Mouse (Mus musculus): Measurements from ENCODE around the gene Prrc2c. TPM values are rescaled to one million over a fixed set of nuclear protein-coding genes. Genes with fewer than 3 reads are reported as not detected.

Gene Prrc2c
- polyA plus RNA-seq, 1 experiment, result 35.2 TPM

GRCm38 (mm10) chr1:162623895-162624294 is 116.5 kb downstream of the Prrc2c start:
- no peaks in the 10 kb centered on the region for H3K27me3 ChIP-seq (ENCODE audit: control insufficient read depth, insufficient read depth, insufficient read length)
- H3ac ChIP-seq (ENCODE audit: control insufficient read depth, insufficient read length, low read depth), result no peak overlapping the region
- no peaks in the 10 kb centered on the region for H3K36me3 ChIP-seq (ENCODE audit: control insufficient read depth, insufficient read depth)
- TF ChIP-seq USF1 (IDR thresholded peaks at IDR 0.05; ENCODE audit: low read depth) (no peak), FOSL1 (IDR thresholded peaks at IDR 0.05; ENCODE audit: insufficient read depth, low read length, poor library complexity, severe bottlenecking) (no peak), MYOD1 (IDR thresholded peaks at IDR 0.05; ENCODE audit: control insufficient read depth, insufficient read length, low read depth) (no peak), CEBPB (IDR thresholded peaks at IDR 0.05; ENCODE audit: low read depth) (no peak), MAX (IDR thresholded peaks at IDR 0.05) (no peak), MYOG (IDR thresholded peaks at IDR 0.05; ENCODE audit: control insufficient read depth, extremely low read depth, insufficient read length) (no peak), CTCF (IDR thresholded peaks at IDR 0.05; ENCODE audit: control insufficient read depth, insufficient read depth, insufficient read length) (no peak)
- no peaks in the 10 kb centered on the region for H3K79me3 ChIP-seq (ENCODE audit: low read depth)
- H3K79me2 ChIP-seq (ENCODE audit: control insufficient read depth, insufficient read depth), result no peaks in the 10 kb centered on the region
- H3K4me3 ChIP-seq (ENCODE audit: insufficient read depth, poor library complexity, severe bottlenecking), result no peak overlapping the region

Small RNA genes within 50 kb of the gene (microRNA-seq; reads per million reads assigned to microRNA genes)
- 0.20 reads per million for gene Gm27616 (ENCODE audit: borderline microRNAs expressed)

Other genes with a start within 250 kb of the Prrc2c start
- 21.2 TPM for gene Mettl13, start 192.0 kb downstream of the Prrc2c start, polyA plus RNA-seq (2012; fragmentation: generic; extraction: Trizol)
- 12.3 TPM for gene Vamp4, start 170.0 kb downstream of the Prrc2c start, polyA plus RNA-seq (2012; fragmentation: generic; extraction: Trizol)
- gene Myoc, start 101.4 kb downstream of the Prrc2c start, polyA plus RNA-seq (2012; fragmentation: generic; extraction: Trizol), result not detected
- gene Myocos, start 82.3 kb downstream of the Prrc2c start, polyA plus RNA-seq (2012; fragmentation: generic; extraction: Trizol), result not detected
- gene Fmo4, start 73.4 kb upstream of the Prrc2c start, polyA plus RNA-seq (2012; fragmentation: generic; extraction: Trizol), result 0.06 TPM
- 0.27 TPM for gene Fmo1, start 126.1 kb upstream of the Prrc2c start, polyA plus RNA-seq (2012; fragmentation: generic; extraction: Trizol)
- gene Fmo2, start 158.2 kb upstream of the Prrc2c start, polyA plus RNA-seq (2012; fragmentation: generic; extraction: Trizol), result not detected
- gene Fmo6, start 197.0 kb upstream of the Prrc2c start, polyA plus RNA-seq (2012; fragmentation: generic; extraction: Trizol), result not detected
- gene Fmo3, start 244.0 kb upstream of the Prrc2c start, polyA plus RNA-seq (2012; fragmentation: generic; extraction: Trizol), result not detected

Data from C2C12 (cell line).